Mouse (Mus musculus) adrenal gland, adult 18-20 months (tissue): Measurements from ENCODE around the gene Bpifa2. TPM values are rescaled to one million over a fixed set of nuclear protein-coding genes. Genes with fewer than 3 reads are reported as not detected.
"Not testable (repeated sequence)": the region's sequence is repeated elsewhere in the genome, so short reads cannot be mapped to it uniquely, and the experiment has no call there.

Source experiments
- DNase-seq, 2 experiments: peaks; one replicate each; pipeline ENCODE4 v3.0.0; 2021 to 2022; ENCODE audit warnings: low spot score in 2 of 2
- long read RNA-seq, 2 experiments: library from polyadenylated mRNA; stranded (forward); transcript quantifications; one replicate each; pipeline ENCODE4 v2.0.0; 2021
- total RNA-seq, 2 experiments: library from RNA; stranded (reverse); gene quantifications; 1 replicate in 1 of 2; 2 replicates in 1 of 2; pipeline ENCODE4 v1.2.3; 2021

Gene Bpifa2
- total RNA-seq, result not detected
- long read RNA-seq, experiment 1, result 0 reads
- long read RNA-seq, experiment 2, partial matches to known transcripts, result 0 of 1 reads
- long read RNA-seq, experiment 2, other reads (novel, unspliced or antisense), result 0 of 1 reads

GRCm38 (mm10) chr2:154007965-154008364 is at the start of gene Bpifa2:
TSS of gene Bpifa2 (plus strand) at chr2:154008265.
- DNase-seq, result no peak

GRCm38 (mm10) chr2:153962821-153963331 is 45.2 kb upstream of the Bpifa2 start:
- no peak for DNase-seq

GRCm38 (mm10) chr2:153963334-153963733 is 44.7 kb upstream of the Bpifa2 start:
- no peak for DNase-seq

GRCm38 (mm10) chr2:153970221-153970620 is 37.8 kb upstream of the Bpifa2 start:
- DNase-seq, result no peak

GRCm38 (mm10) chr2:153974582-153974981 is 33.5 kb upstream of the Bpifa2 start, which contains the start of gene Bpifa6:
TSS of gene Bpifa6 (plus strand) at chr2:153974945.
- DNase-seq, result no peak

- peak; percentile 84 for DNase-seq
Observed at GRCm38 (mm10) chr2:153995770-153996169, 12.3 kb upstream of the Bpifa2 start.

GRCm38 (mm10) chr2:154000501-154000900 is 7.6 kb upstream of the Bpifa2 start:
- no peak for DNase-seq

GRCm38 (mm10) chr2:154001056-154001455 is 7.0 kb upstream of the Bpifa2 start:
- no peak for DNase-seq

GRCm38 (mm10) chr2:154004456-154004855 is 3.6 kb upstream of the Bpifa2 start:
- no peak for DNase-seq

- no peak for DNase-seq
Observed at GRCm38 (mm10) chr2:154005094-154005493, 3.0 kb upstream of the Bpifa2 start.

GRCm38 (mm10) chr2:154005734-154006133 is 2.3 kb upstream of the Bpifa2 start:
- no peak for DNase-seq

GRCm38 (mm10) chr2:154006331-154006730 is 1.7 kb upstream of the Bpifa2 start:
- DNase-seq, result no peak

GRCm38 (mm10) chr2:154007381-154007780 is 684 bp upstream of the Bpifa2 start:
- DNase-seq, result no peak

- no peak for DNase-seq
Observed at GRCm38 (mm10) chr2:154017990-154018389, 9.9 kb downstream of the Bpifa2 start.

- not testable (repeated sequence) for DNase-seq
Observed at GRCm38 (mm10) chr2:154024676-154025075, 16.6 kb downstream of the Bpifa2 start.

GRCm38 (mm10) chr2:154038932-154039331 is 30.9 kb downstream of the Bpifa2 start:
- DNase-seq, result peak; percentile 44 to 57

- DNase-seq, result no peak
Observed at GRCm38 (mm10) chr2:154044743-154045142, 36.7 kb downstream of the Bpifa2 start.

GRCm38 (mm10) chr2:154058690-154059089 is 50.6 kb downstream of the Bpifa2 start:
- DNase-seq, result no peak

Other genes starting within 250 kb of the Bpifa2 start
- under 1 TPM; 0.20 to 0.26 TPM for gene Efcab8, start 228.3 kb upstream of the Bpifa2 start, total RNA-seq
- gene Sun5, start 137.2 kb upstream of the Bpifa2 start, total RNA-seq, result not detected
- gene Bpifb2, start 133.2 kb upstream of the Bpifa2 start, total RNA-seq, result under 1 TPM in 1 of 2 experiments, not detected in 1; 0.17 TPM
- 1 to 10 TPM in 1 of 2 experiments, not detected in 1; 8.5 TPM for gene Bpifb6, start 107.9 kb upstream of the Bpifa2 start, total RNA-seq
- not detected for gene Bpifb3, start 90.0 kb upstream of the Bpifa2 start, total RNA-seq
- gene Bpifb4, start 70.1 kb upstream of the Bpifa2 start, total RNA-seq, result not detected
- gene Bpifa6, start 33.3 kb upstream of the Bpifa2 start, total RNA-seq, result not detected
- gene Bpifa3, start 122.1 kb downstream of the Bpifa2 start, total RNA-seq, result not detected
- under 1 TPM in 1 of 2 experiments, not detected in 1; 0.35 TPM for gene Bpifa1, start 134.6 kb downstream of the Bpifa2 start, total RNA-seq
- not detected for gene Bpifa5, start 154.3 kb downstream of the Bpifa2 start, total RNA-seq
- not detected for gene Bpifb1, start 182.6 kb downstream of the Bpifa2 start, total RNA-seq
- not detected for gene Bpifb5, start 215.5 kb downstream of the Bpifa2 start, total RNA-seq
- gene Bpifb9a, start 249.6 kb downstream of the Bpifa2 start, total RNA-seq, result not detected